Mouse (Mus musculus) olfactory bulb, adult 2 months (tissue): ENCODE measurements at regions not wholly inside any gene's neighbourhood (a gene's known extent, or its start where the extent isn't known, plus 50 kb on each side); places are given as distances from the start of the nearest gene placed in this dataset.

ENCODE experiments used
- H3K27ac ChIP-seq: fragments of 200-500 bp; 2 replicates; pipeline ENCODE4 v1.5.1; 2012; ENCODE audit warnings: low read depth, low read length; ENCODE audit not compliant: insufficient read depth
- H3K4me1 ChIP-seq: fragments of 200-500 bp; 2 replicates; pipeline ENCODE4 v1.6.1; 2012; ENCODE audit warnings: low read length; ENCODE audit not compliant: control insufficient read depth, insufficient read depth
- H3K4me3 ChIP-seq: fragments of 200-500 bp; 2 replicates; pipeline ENCODE4 v1.5.1; 2012; ENCODE audit warnings: mild to moderate bottlenecking, low read depth, low read length, moderate library complexity; ENCODE audit not compliant: insufficient read depth
- CTCF ChIP-seq: fragments of 200-500 bp; IDR thresholded peaks from 2 replicates; pipeline ENCODE4 v1.5.1; 2012; ENCODE audit warnings: low read depth, mild to moderate bottlenecking, low read length, moderate library complexity; ENCODE audit not compliant: insufficient read depth
- POLR2A ChIP-seq: fragments of 200-500 bp; IDR thresholded peaks from 2 replicates; pipeline ENCODE4 v1.6.1; 2012; ENCODE audit warnings: mild to moderate bottlenecking, low read depth, low read length, moderate library complexity; ENCODE audit not compliant: insufficient read depth
- WGBS: fragments of 180-500 bp; shearing (Covaris S2); methylation state at CpG from one replicate; pipeline ENCODE4 v1.1.7; 2018; 5-methylcytosine and 5-hydroxymethylcytosine counted together

GRCm38 (mm10) chr10:98857395-98857794 is 56.8 kb upstream of the Atp2b1 start:
- Histone ChIP-seq H3K4me3 (no peak overlapping the region), H3K4me1 (no peaks in the 10 kb centered on the region), H3K27ac (no peak overlapping the region)
- no peak for TF ChIP-seq CTCF
- TF ChIP-seq POLR2A: no peak
- WGBS: 66% methylated on average over 3 of the region's 3 CpGs

DNA sequence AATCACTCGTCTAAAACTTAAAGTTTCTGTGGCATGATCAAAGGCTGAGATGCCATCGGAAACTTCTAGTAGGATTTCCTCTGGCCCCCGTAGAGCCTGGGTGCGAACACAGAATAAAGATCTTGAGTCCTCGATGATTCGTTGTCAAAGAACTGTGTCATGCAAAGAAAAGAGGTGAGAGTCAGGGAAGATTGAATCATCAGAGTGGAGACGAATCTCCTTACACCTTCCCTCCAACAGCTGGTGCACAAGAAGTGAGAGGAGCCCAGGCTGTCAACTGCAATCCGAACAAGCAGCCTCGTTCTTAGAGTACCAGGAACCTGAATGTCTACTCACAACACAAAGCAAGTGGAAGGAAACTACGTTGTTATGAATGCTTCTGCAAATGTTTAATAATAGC is 52.7 kb upstream of the Atp2b1 start:
- WGBS: 81% methylated on average over 10 of the region's 10 CpGs
- H3K4me1 ChIP-seq: no peaks in the 10 kb centered on the region

GRCm38 (mm10) chr10:98862712-98863111 is 51.5 kb upstream of the Atp2b1 start:
- H3K4me3 ChIP-seq: no peak overlapping the region
- WGBS: 92% methylated on average over 4 of the region's 4 CpGs
- no peak overlapping the region for H3K27ac ChIP-seq
- no peaks in the 10 kb centered on the region for H3K4me1 ChIP-seq
- TF ChIP-seq POLR2A: no peak
- TF ChIP-seq CTCF: no peak

More for the DNA sequence above, 52.7 kb upstream of the Atp2b1 start:
- Histone ChIP-seq H3K27ac (no peak overlapping the region), H3K4me3 (no peak overlapping the region)
- TF ChIP-seq POLR2A (no peak), CTCF (no peak)

- Histone ChIP-seq H3K4me1 (no peaks in the 10 kb centered on the region), H3K4me3 (no peak overlapping the region), H3K27ac (no peak overlapping the region)
- whole genome bisulfite sequencing: 78% methylated on average over 5 of the region's 5 CpGs
- TF ChIP-seq CTCF (no peak), POLR2A (no peak)
Measured at GRCm38 (mm10) chr10:98864384-98864783, 49.8 kb upstream of the Atp2b1 start.
